Mouse (Mus musculus): Measurements from ENCODE around the gene Tsg101. TPM values are rescaled to one million over a fixed set of nuclear protein-coding genes. Genes with fewer than 3 reads are reported as not detected.

Gene Tsg101
- 74.8 and 80.7 TPM in 2 replicates for polyA plus RNA-seq (2012; rRNA removed)

GRCm38 (mm10) chr7:46919551-46920176, at the start of gene Tsg101:
Tsg101 (minus strand) TSS chr7:46919969.
- Histone ChIP-seq H3K4me1 (ENCODE audit: control insufficient read depth, insufficient read depth, low read length) (peaks cover 10% of the 10 kb centered on the region; the same call in 1 of the 2 replicates), H3K4me3 (ENCODE audit: insufficient read depth, low read depth, low read length) (peak within 1 kb of the TSS; percentile 99), H3K27ac (ENCODE audit: insufficient read depth, low read depth, low read length) (peak within 1 kb of the TSS; percentile 99), H3K27me3 (replicated peaks; ENCODE audit: control insufficient read depth, insufficient read depth, low read length) (no peaks in the 10 kb centered on the region), H3K36me3 (ENCODE audit: control insufficient read depth, insufficient read depth, low read length) (no peaks in the 10 kb centered on the region)
- peak; percentile 95 for DNase-seq
- under 1% methylated on average over 75 of the region's 75 CpGs for WGBS
- no peak for TF ChIP-seq CTCF (conservative IDR thresholded peaks at IDR 0.05; ENCODE audit: insufficient read depth, insufficient read length, low read depth, low read length)
- TF ChIP-seq POLR2A (IDR thresholded peaks at IDR 0.05; ENCODE audit: low read depth, low read length), result peak; percentile 95

GRCm38 (mm10) chr7:46964070-46964469, 44.3 kb upstream of the Tsg101 start:
- no peaks in the 10 kb centered on the region for H3K27me3 ChIP-seq (replicated peaks; ENCODE audit: control insufficient read depth, insufficient read depth, low read length)
- no peak for TF ChIP-seq CTCF (conservative IDR thresholded peaks at IDR 0.05; ENCODE audit: insufficient read depth, insufficient read length, low read depth, low read length)
- TF ChIP-seq POLR2A (IDR thresholded peaks at IDR 0.05; ENCODE audit: low read depth, low read length), result no peak
- no peak overlapping the region for H3K4me3 ChIP-seq (ENCODE audit: insufficient read depth, low read depth, low read length)
- no peaks in the 10 kb centered on the region for H3K36me3 ChIP-seq (ENCODE audit: control insufficient read depth, insufficient read depth, low read length)
- WGBS, result 87% methylated on average over 7 of the region's 7 CpGs
- DNase-seq, result no peak
- H3K27ac ChIP-seq (ENCODE audit: insufficient read depth, low read depth, low read length), result no peak overlapping the region
- peaks cover 6% of the 10 kb centered on the region; the same call in 1 of the 2 replicates for H3K4me1 ChIP-seq (ENCODE audit: control insufficient read depth, insufficient read depth, low read length)

- Histone ChIP-seq H3K27ac (ENCODE audit: insufficient read depth, low read depth, low read length) (peak overlapping the region; percentile 56; the same call in 1 of the 2 replicates), H3K36me3 (ENCODE audit: control insufficient read depth, insufficient read depth, low read length) (no peaks in the 10 kb centered on the region), H3K4me1 (ENCODE audit: control insufficient read depth, insufficient read depth, low read length) (peaks cover 6% of the 10 kb centered on the region; the same call in 1 of the 2 replicates), H3K27me3 (replicated peaks; ENCODE audit: control insufficient read depth, insufficient read depth, low read length) (no peaks in the 10 kb centered on the region), H3K4me3 (ENCODE audit: insufficient read depth, low read depth, low read length) (no peak overlapping the region)
- no peak for TF ChIP-seq POLR2A (IDR thresholded peaks at IDR 0.05; ENCODE audit: low read depth, low read length)
- peak; percentile 54 for TF ChIP-seq CTCF (conservative IDR thresholded peaks at IDR 0.05; ENCODE audit: insufficient read depth, insufficient read length, low read depth, low read length)
- peak; percentile 79 for DNase-seq
- WGBS, result under 1% methylated on average over 9 of the region's 9 CpGs
These were observed 43.2 kb upstream of the Tsg101 start for GRCm38 (mm10) chr7:46962806-46963618.

- peak; percentile 54 for DNase-seq
- no peak for TF ChIP-seq POLR2A (IDR thresholded peaks at IDR 0.05; ENCODE audit: low read depth, low read length)
- TF ChIP-seq CTCF (conservative IDR thresholded peaks at IDR 0.05; ENCODE audit: insufficient read depth, insufficient read length, low read depth, low read length), result no peak
- H3K4me3 ChIP-seq (ENCODE audit: insufficient read depth, low read depth, low read length), result no peak overlapping the region
- H3K27ac ChIP-seq (ENCODE audit: insufficient read depth, low read depth, low read length), result no peak overlapping the region
- H3K4me1 ChIP-seq (ENCODE audit: control insufficient read depth, insufficient read depth, low read length), result peaks cover 6% of the 10 kb centered on the region; the same call in 1 of the 2 replicates
- no peaks in the 10 kb centered on the region for H3K36me3 ChIP-seq (ENCODE audit: control insufficient read depth, insufficient read depth, low read length)
- no peaks in the 10 kb centered on the region for H3K27me3 ChIP-seq (replicated peaks; ENCODE audit: control insufficient read depth, insufficient read depth, low read length)
These were observed 42.4 kb upstream of the Tsg101 start for GRCm38 (mm10) chr7:46962132-46962531.

- no peak for TF ChIP-seq CTCF (conservative IDR thresholded peaks at IDR 0.05; ENCODE audit: insufficient read depth, insufficient read length, low read depth, low read length)
- TF ChIP-seq POLR2A (IDR thresholded peaks at IDR 0.05; ENCODE audit: low read depth, low read length), result no peak
- DNase-seq, result peak; percentile 25
- WGBS, result 50% methylated on average over 3 of the region's 3 CpGs
- no peaks in the 10 kb centered on the region for H3K27me3 ChIP-seq (replicated peaks; ENCODE audit: control insufficient read depth, insufficient read depth, low read length)
- peaks cover 6% of the 10 kb centered on the region; the same call in 1 of the 2 replicates for H3K4me1 ChIP-seq (ENCODE audit: control insufficient read depth, insufficient read depth, low read length)
- H3K4me3 ChIP-seq (ENCODE audit: insufficient read depth, low read depth, low read length), result no peak overlapping the region
- H3K27ac ChIP-seq (ENCODE audit: insufficient read depth, low read depth, low read length), result no peak overlapping the region
- no peaks in the 10 kb centered on the region for H3K36me3 ChIP-seq (ENCODE audit: control insufficient read depth, insufficient read depth, low read length)
These were observed 41.2 kb upstream of the Tsg101 start for GRCm38 (mm10) chr7:46960991-46961390.

- Histone ChIP-seq H3K4me3 (ENCODE audit: insufficient read depth, low read depth, low read length) (peak overlapping the region; percentile 79; the same call in 1 of the 2 replicates), H3K27me3 (replicated peaks; ENCODE audit: control insufficient read depth, insufficient read depth, low read length) (no peaks in the 10 kb centered on the region), H3K4me1 (ENCODE audit: control insufficient read depth, insufficient read depth, low read length) (peaks cover 6% of the 10 kb centered on the region; the same call in 1 of the 2 replicates), H3K36me3 (ENCODE audit: control insufficient read depth, insufficient read depth, low read length) (no peaks in the 10 kb centered on the region), H3K27ac (ENCODE audit: insufficient read depth, low read depth, low read length) (no peak overlapping the region)
- TF ChIP-seq CTCF (conservative IDR thresholded peaks at IDR 0.05; ENCODE audit: insufficient read depth, insufficient read length, low read depth, low read length) (no peak), POLR2A (IDR thresholded peaks at IDR 0.05; ENCODE audit: low read depth, low read length) (no peak)
- DNase-seq, result no peak
- 14% methylated on average over 9 of the region's 9 CpGs for WGBS
These were observed 39.1 kb upstream of the Tsg101 start for GRCm38 (mm10) chr7:46958853-46959252.

All from kidney, adult 2 months (tissue).